Mouse (Mus musculus) megakaryocyte progenitor cell, adult 5-6 weeks (primary cell): Measurements from ENCODE around the gene Zfp609. TPM values are rescaled to one million over a fixed set of nuclear protein-coding genes. Genes with fewer than 3 reads are reported as not detected.
A peak's percentile ranks its signal among the peaks of the same experiment; 100 is the strongest.
"Not testable (repeated sequence)": the region's sequence is repeated elsewhere in the genome, so short reads cannot be mapped to it uniquely, and the experiment has no call there.

Source experiments
- ATAC-seq: replicated peaks from 2 replicates; pipeline ENCODE4 v1.8.0; 2016; ENCODE audit warnings: mild to moderate bottlenecking, moderate TSS enrichment, inconsistent platforms; ENCODE audit not compliant: poor library complexity
- total RNA-seq, 2 experiments: library from RNA; stranded (forward) in 1 of 2; stranded (reverse) in 1 of 2; fragments of 157-497, 149-512 nt in 1 of 2; fragments of 200-1000 nt in 1 of 2; gene quantifications; 2 replicates each; pipeline versions ENCODE4 v1.2.3 to v1.2.4; 2015 to 2017

Gene Zfp609
- total RNA-seq, 2 experiments from 2014 or later: 5.5 to 22.6 TPM

DNA sequence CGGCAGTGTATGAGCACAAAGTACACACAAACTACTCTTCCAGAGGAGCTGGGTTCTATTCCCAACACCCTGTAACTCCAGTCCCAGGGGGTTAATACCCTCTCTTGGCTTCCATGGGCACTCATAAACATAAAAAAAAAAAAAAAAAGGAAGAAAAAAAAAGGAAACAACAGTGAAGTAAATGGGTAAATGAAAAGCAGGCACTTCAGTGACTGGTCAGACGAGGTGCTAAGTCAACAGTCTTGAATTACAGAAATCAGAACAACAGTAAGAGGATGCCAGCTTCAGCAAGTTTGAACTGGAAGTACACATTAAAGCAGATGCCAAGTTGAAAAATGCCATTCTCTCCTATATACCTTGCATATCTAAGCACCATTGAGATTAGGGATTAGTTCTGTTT, 7.1 kb downstream of the Zfp609 start:
- no peak for ATAC-seq

DNA sequence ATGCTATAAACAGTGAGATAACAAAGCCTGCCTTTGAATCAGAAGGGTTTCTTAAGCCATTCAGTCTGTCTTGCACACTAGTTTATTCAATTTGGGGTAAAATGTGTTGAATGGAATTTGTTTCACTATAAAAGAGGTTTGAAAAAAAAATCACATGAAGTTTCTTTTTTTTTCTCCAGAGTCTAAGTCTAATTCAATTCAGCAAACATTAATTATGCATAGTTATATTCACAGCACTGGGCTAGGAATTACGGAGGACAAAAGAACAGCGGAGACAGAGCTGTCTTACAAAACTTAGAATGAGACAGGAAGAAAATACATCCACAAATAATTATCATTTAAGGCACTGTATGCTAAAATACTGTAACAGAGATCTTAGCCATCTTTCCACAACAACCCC, 9.0 kb downstream of the Zfp609 start:
- ATAC-seq: no peak

DNA sequence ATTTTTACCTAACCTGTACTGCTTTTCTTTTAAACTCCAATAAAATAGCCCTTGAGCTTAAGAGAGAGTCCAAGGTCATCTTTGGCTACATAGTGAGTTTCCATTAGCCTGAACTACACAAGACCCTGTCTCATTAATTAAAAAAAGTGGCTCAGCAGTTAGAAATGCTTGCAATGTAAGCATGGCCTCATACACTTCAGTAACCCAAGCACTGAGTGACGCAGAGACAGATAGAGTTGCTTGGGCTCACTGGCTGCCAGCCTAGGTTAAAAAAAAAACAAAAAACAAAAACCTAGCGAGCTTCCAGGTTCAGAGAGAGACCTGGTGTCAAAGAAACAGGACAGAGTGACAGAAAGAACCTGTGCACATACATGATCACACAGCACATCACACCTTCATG, 14.5 kb downstream of the Zfp609 start:
- no peak for ATAC-seq

DNA sequence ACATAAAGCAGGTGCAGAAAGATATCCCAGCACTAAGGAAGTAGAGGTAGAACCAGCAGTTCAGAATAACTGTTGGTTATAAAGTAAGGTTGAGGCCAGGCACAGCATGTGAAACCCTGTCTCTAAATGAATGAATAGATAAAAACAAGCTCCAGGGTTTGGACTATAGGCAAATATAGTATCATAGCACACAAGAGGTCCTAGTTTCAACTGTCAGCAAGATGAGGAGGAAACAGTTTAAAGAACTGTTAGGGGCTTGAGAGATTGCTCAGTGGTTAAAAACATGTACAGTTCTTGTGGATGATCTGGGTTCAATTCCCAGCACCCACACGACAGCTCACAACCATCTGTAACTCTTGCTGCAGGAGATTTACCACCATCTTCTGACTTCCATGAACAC, 15.6 kb downstream of the Zfp609 start:
- 0 out of 2 replicates have a peak, but pooled peaks have one; percentile 14 for ATAC-seq

DNA sequence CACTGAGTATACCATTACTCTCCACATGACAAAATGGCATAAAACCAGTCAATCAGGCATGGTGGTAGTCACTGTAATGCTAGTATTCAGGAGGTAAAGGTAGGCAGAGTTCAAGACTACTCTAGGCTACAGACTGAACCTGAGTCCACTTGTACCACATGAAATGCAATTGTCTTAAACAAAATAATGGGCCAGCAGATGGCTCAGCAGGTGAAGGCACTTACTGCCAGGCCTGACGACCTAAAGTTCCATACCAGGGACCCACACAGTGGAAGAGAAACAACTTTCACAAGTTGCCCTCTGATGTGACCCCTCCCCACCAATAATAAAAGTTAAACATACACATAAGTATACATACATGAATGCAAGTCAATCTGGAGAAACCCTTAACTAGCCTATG, 19.5 kb downstream of the Zfp609 start:
- no peak for ATAC-seq

DNA sequence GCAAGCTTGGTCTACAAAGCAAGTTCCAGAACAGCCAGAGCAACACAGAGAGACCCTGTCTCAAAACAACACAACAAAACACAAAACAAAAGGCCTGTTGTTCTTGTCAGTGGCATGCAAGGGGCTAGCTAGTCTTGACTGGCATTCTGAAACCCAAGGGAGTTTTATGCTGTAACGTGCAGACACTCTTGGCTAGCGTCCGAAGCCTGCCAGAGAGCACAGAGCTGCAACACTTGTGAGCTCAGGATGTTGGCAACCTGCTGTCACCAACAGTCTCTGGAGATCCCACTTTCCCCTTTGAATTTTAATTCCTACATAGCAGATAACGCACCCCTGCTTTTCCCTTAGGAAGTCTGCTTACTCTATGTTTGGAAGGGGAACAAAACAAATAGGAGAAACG, 20.1 kb downstream of the Zfp609 start:
- ATAC-seq: no peak

DNA sequence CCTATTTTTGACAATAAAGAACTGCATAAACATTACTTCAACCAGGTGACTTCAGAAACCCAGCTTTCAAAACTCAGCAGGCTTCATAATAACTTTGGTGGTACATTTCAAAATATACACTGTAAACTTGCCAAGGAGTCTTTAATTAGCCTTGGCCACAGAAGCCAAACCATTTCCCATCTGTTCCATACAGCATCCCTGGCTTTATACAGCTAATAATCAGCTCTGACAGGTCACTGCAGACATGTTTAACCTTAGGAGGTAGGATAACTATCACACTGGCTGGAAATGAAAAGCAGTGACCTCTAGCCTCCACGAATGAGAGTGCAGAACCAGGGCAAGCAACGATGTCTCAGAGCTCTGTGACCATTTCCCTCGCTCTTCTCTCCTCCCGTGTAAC, 27.6 kb downstream of the Zfp609 start:
- no peak for ATAC-seq

DNA sequence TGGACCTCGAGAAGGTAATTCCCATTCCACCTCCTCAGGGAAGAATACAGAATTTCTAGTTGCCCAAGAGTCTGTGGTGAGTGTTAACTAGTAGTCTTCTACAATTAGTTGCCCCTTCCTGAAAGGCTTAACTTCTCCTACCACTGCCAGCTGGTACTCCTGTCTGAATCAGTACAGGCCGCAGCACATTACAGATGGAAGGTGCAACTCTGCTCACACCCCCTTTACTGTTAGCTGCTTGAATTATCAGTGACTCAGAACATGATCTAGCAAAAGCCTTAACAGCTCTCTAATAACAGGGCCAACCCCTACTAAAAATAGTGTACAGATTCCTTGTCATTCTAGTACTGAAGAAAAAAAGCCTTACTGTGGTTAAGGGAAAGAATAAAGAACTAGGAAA, 31.7 kb downstream of the Zfp609 start:
- no peak for ATAC-seq

DNA sequence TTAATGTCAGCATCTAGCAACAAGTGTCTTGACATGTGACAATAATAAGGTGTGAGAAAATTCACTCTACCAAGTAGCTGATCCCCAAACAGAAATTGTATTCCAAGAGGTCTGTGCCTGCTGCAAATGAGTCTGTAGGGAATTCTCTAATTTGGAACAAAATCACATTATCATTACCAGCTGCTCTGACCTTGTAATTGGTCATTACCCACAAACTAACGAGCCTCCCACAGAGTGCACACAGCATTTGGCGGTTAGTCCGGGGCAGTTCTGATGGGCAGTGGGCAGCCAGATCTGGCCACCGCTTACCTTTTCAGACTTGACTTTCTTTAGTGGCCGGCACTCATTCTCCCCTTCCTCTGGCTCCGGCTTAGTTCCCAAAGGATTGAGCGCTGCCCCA, 33.1 kb downstream of the Zfp609 start:
- no peak for ATAC-seq

DNA sequence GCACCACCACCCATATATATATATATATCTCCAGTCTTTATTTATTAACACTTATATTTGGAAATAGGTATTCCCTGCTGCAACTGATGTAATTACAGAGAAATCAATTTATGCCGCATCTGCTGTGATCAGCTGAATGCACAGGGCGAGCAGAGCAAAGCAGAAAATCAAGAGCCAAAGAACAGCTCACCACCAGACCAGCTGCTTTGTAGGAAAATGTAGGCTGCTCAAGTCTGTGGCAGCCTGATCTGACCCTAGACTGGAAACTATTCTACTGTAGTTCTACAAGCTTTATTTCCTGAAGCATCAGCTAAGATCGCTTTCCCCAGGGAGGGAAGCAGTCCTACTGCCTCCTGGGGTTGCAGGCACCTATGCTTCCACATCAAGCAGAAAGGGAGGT, 33.9 kb downstream of the Zfp609 start:
- no peak for ATAC-seq

DNA sequence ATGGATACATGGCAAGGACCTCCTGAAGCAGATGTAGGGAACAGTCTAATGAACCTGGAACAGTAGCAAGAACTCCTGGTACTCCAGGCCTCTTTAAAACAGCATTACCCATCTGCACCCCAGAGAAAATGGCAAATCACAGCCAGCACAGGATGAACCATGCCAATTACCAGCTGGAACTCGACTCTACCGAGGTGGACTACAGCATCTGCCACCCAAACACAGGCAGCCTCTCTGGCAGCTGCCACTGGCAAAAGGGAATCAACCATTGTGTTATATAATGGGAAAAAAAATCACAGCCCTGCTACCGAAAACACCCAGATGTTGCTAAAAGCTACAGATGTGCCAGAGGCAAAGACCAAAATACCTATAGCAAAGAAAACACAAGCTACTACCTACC, 34.3 kb downstream of the Zfp609 start:
- ATAC-seq: no peak

DNA sequence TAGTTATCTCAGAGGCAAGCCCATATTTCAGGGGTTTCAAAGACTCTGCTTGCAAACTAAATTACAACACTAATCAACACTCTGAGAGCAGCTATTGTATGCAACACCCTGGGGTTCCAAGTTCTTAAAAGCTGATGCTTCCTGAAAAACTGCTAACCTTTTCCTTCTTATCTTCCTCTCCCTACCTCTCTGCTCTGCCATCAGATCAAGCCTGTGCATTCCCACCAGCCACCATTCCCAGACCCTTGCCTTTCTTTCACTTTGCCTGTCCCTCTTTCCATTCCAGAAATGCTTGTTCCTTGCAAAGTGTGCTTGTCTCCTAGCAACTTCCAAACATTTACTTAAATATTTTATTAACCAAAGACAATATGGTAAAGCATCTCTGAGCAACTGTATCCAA, 35.5 kb downstream of the Zfp609 start:
- no peak for ATAC-seq

DNA sequence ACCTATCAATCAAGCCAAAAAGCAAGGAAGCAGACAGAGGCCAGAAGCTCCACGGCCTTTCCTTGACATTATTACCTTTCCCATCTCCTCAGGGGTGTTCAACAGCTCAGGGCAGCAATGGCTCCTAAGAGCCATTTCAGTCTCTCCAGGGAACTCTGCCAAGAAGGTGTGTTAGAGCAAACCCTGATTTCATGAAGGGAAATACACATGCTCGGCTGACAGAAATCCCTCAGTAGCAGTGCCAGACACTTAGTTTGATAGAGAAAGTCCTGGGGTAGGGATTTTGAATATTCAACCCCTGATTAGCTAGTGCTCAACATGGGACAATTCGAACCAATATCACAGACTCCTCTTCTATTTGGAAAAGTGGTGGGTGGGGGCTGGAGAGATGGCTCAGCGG, 36.3 kb downstream of the Zfp609 start:
- ATAC-seq: no peak

DNA sequence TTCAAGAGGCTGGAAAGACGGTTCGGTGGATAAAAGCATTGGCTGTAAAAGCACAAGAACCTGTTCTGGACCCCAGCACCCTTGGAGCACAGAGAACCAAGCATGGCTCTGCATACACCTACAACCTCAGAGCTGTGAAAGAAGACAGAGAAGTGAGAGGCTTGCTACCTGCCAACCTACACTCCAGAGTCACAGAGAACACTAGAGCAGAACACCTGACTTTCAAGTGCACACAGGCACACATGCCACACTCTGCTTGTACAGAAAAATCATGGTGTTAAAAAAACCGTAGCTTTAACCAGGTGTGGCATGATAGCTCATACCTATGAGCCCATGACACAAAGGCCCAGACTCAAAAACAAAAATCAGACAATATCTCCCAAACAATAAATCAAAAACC, 37.6 kb downstream of the Zfp609 start:
- no peak for ATAC-seq

DNA sequence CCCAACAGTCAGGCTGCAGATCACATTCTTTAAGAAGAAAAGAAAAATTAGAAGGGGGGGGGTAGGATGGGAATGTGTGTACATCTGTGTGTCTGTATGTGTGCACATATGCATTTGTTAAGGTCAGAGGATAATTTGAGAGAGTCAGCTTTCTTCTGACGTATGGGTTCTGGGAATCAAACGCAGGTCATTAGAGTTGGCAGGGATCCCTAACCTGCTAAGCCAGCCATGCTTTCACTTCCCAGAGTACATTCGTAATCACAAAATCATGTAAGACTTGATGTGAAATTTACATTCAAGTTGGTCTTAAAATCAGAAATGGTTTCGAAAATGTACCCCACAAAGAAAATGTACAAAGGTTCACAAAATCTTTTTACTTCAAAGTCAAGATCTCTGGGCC, 38.8 kb downstream of the Zfp609 start:
- ATAC-seq: no peak

DNA sequence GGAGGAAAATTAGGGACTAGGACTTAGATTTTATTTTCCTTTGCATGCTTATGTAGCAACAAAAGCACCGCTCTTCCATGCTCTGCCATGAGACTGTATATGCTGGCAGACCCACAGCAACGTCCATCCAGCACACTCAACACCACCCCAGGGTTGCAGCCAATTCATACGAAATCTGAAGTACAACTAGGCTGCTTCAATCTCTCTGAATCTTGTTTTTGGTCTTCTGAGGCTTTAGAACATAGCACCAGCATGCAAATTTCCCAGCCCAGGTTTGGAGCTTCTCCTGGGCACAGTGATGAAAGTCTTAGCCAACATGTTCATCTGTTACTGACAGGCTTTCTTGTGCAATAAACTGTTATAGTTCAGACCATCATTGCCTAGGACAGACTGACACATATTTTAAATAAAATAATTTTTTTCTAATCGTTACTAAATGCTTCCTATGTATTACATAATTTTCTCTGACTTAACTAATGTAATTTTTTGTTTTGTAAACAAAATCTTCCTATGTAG, 39.5 kb downstream of the Zfp609 start:
- peak; percentile 25; the same call in 1 of the 2 replicates for ATAC-seq

DNA sequence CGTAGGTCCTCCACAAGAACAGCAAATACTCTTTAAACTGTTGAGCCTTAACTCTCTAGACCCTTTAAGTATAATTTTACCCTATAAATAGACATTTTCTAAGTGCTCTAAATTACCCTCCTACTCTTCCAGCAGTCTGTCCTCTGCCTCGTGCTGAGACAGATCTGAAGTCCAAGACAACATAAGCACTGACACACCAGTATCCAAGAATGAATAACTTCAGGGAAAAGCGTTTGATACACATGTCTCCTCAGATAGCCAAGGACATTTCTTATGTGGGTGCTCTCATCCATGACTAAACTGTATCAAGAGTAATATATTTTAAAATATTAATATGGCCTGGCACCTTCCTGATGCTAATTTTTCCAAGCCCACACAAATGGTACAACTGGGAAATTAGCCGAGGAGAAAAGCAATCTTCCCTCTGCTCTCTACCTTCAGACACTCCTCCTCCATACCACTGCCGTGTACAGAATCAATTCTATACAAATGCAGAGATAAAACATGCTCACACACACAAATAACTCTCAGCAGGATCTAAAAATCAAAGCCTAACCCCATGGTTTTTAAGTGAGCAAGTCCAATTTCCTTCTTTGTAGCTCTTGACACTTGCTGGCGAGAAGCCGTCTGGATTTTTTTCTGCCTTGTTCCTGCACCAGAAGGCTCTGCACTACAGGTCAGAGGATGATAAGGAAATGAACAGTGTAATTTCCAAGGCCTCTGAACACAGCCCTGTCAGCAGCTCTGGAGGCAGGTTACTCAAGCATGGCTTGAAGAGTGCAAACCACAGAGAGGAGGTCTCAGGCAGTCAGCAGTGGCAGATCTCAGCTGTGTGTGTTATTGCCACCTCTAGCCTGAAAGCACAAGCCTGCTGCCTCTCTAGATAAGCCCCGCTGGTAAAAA, 40.2 kb downstream of the Zfp609 start:
- ATAC-seq: peak; percentile 90

DNA sequence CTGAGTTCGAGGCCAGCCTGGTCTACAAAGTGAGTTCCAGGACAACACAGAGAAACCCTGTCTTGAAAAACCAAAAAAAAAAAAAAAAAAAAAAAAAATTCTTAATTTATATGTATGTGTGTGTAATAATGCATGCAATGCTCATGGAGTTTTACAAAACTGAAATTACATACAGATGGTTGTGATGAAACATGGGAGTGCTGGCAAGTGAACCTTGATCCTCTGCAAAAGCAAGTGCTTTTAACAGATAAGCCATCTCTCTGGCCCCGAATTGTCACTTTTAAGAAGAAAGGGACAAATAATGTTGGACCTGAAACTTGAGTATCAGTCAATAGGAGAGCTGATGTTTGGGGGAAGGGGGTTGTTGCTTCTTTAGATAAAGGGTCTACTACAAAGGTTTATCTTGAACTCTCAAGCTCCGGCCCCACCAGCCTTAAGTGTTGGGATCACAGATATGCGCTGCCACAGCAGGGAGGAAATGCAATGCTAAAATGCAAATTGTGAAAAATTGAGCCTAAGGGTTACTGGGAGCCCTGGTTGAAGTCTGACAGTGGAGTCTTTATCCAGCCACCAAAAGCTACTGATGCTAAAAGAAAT, 41.5 kb downstream of the Zfp609 start:
- ATAC-seq: peak; percentile 62

DNA sequence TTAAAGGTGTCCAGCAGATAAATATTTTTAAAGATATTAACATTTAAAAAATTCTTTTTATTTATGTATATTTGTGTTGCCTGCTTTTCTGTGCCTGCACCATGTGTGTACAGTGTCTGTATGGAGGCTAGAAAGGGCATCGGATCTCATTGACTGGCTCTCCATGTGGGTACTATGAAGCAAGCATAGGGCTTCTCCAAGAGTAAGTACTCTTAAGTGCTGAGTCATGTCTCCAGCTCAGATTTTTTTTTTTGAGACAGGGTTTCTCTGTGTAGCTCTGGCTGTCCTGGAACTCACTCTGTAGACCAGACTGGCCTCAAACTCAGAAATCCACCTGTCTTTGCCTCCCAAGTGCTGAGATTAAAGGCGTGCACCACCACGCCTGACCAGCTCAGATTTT, 47.7 kb downstream of the Zfp609 start:
- not testable (repeated sequence) for ATAC-seq

DNA sequence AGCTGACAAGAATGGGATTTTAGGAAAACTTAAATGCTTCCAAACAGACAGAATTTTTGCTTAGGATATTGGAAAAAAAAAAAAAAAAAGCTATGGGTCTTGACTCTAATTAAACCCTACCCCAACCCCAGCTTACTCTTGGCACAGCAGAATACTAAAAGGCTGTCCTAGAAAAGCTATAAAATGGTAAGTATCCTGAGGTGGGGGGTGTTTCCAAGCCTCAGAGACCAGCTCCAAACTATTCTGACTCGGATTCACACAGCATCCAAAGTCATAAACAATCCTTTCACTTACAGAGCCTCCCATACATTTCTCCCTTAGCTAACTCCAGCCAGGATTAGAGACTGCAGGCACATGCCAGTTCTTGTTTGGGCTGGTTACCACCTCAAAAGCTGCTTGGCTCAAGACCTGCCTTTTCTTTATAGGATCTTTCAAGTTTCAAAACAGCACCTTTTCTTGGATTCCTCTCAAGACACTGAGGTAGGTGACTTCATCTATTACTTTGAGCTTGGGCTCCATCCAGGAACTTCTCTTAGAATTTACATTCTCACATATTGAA, 50.4 kb downstream of the Zfp609 start:
- no peak for ATAC-seq

DNA sequence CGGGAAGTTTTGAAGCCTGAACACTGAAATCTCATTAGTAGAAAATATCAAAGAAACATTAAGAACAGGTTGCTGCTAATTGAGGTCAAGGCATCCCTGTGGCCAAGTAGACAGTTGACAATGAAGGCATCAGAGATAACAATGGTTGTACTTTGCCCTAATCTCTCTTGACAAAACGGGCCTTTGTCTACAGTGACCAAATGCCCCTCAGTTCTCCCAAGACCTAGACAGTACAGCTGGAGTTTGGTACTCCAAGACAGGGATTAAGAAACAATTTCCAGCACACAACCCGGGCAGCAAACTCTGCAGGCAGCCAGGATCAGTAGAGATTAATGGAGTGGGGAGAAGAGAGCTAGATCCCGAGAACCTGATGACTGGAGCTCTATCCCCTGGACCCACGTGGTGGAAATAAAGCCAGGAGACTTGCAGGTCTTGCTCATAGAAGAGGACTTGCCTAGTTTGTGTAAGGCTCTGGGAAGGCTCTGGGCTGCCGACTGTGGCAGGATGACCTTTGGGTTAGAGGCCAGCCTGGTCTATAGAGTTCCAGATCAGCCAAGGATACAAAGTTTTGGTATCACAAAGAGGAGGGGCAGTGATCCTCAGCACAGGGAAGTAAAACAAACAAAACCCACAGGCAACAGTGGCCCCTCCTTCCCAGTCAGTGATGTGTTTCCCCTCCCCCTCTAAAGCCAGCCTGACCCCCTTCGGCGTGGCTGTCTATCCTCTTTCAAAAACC, 51.1 kb downstream of the Zfp609 start:
- ATAC-seq: no peak
